Mouse (Mus musculus) CH12.LX (cell line): Measurements from ENCODE around the gene Ston2.

ENCODE experiments used
- CTCF ChIP-seq, 2 experiments: IDR thresholded peaks in 1 of 2; conservative IDR thresholded peaks in 1 of 2; 2 replicates each; pipeline ENCODE4 v1.5.1; 2011 to 2012; ENCODE audit warnings: low read depth in 2 of 2, low read length in 2 of 2, improper control_type of control experiment in 1 of 2, inconsistent platforms in 1 of 2, mild to moderate bottlenecking in 1 of 2, moderate library complexity in 1 of 2
- EP300 ChIP-seq: IDR thresholded peaks from 2 replicates; pipeline ENCODE4 v1.6.1; 2011; ENCODE audit warnings: low read length, improper control_type of control experiment
- MAX ChIP-seq: IDR thresholded peaks from 2 replicates; pipeline ENCODE4 v1.6.1; 2011; ENCODE audit warnings: low read length, improper control_type of control experiment
- MYC ChIP-seq: IDR thresholded peaks from 2 replicates; pipeline ENCODE4 v1.6.1; 2011; ENCODE audit warnings: low read depth, mild to moderate bottlenecking, improper control_type of control experiment, low read length
- TCF12 ChIP-seq: IDR thresholded peaks from 2 replicates; pipeline ENCODE4 v1.6.1; 2014; ENCODE audit warnings: low read depth, mild to moderate bottlenecking, inconsistent platforms, low read length, improper control_type of control experiment

- TF ChIP-seq MYC (no peak), CTCF (conservative IDR thresholded peaks at IDR 0.05 in 1 of 2, IDR thresholded peaks at IDR 0.05 in 1 of 2; ENCODE audit: low read depth in 2 of 2, low read length in 2 of 2) (no peak), TCF12 (no peak), EP300 (no peak), MAX (no peak)
Measured at GRCm38 (mm10) chr12:91699451-91700141, 88.6 kb downstream of the Ston2 start.
